Mouse (Mus musculus) adrenal gland, adult 10 weeks (tissue): ENCODE measurements around the gene Tmem211. TPM values are rescaled to one million over a fixed set of nuclear protein-coding genes. Genes with fewer than 3 reads are reported as not detected.

Experiments
- polyA plus RNA-seq: library from polyadenylated mRNA; stranded (reverse); fragments of 350-450 nt; fragmentation: Illumina TruSeq; extraction: RNeasy Lipid Tissue Mini Kit (QIAGEN cat#74804); gene quantifications from one replicate; pipeline ENCODE4 v1.2.3, GENCODE M21; 2014; ENCODE audit warnings: low read depth, low replicate concordance

The Tmem211 gene
- polyA plus RNA-seq: not detected

DNA sequence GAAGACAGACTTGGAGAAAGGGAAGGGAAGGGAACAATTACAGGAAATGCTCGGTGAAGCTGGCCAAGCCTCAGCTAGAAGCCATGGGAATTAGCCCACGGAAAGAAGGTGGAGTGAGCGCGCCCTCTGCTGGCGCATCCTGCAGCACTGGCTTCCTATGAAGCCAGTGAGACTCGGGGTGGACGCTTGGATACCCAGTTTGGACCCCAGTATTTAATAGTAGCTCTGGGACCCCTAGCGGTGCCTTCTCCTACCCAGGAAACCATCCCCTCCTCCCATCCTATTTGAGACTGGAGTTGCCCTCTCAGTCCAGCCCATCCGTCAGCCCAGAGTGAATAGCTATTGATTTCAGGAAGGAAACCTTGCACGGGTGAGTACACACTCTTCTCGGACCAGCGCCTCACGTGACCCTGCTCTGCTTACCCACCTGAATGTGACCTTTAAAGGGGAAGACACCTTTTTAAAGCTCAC is at the start of gene Tmem211:
Gene Tmem211 (plus strand): TSS at position 278 of the 471 bp plus-strand sequence.

DNA sequence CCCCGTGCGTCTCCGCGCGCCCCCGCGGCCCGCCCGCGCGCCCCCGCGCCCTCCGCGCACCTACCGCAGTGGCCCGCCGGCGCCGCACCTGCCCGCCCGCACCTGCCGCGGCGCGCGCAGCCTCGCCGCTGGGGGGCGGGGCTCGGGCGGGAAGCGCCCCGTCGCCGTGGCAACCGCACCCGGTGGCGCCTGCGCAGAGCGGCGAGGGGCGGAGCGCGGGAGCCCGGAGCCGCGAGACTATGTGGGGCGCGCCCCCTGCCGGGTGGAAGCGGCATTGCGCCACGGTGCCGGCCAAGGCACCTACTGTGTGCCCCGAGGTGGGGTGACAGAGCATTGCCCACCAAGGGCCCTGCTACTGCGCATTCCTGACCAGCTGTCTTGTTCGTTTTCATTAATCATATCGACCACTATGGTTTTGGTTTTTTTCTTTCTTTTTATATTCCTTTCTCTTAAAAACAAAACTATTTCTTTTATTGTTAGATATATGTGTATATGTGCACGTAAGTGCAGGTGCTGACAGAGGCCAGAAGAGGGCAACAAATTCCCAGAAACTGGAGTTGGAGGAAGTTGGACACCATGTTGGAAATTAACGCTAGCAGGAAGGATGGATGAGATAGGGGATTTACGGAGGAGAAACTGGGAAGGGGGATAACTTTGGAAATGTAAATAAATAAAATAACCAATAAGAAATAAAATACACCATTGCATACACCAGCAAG is 5.4 kb upstream of the Tmem211 start, which contains the start of gene 2900026A02Rik:
Gene 2900026A02Rik (minus strand): TSS at position 90 of the 719 bp plus-strand sequence.

Other genes starting within 250 kb of the Tmem211 start
- 14.3 TPM for gene Grk3, start 211.1 kb upstream of the Tmem211 start, polyA plus RNA-seq
- not detected for gene Crybb2, start 156.8 kb upstream of the Tmem211 start, polyA plus RNA-seq
- gene Crybb3, start 145.3 kb upstream of the Tmem211 start, polyA plus RNA-seq: not detected
- 5.7 TPM for gene 2900026A02Rik, start 5.7 kb upstream of the Tmem211 start, polyA plus RNA-seq
- 0.87 TPM for gene Sgsm1, start 83.9 kb downstream of the Tmem211 start, polyA plus RNA-seq
- gene Aym1, start 130.4 kb downstream of the Tmem211 start, polyA plus RNA-seq: not detected